Mouse (Mus musculus): ENCODE measurements around the gene Plekhm1. TPM values are rescaled to one million over a fixed set of nuclear protein-coding genes. Genes with fewer than 3 reads are reported as not detected.

Plekhm1 gene
- polyA plus RNA-seq, 1 experiment from 2014 or later: 8.0 TPM

DNA sequence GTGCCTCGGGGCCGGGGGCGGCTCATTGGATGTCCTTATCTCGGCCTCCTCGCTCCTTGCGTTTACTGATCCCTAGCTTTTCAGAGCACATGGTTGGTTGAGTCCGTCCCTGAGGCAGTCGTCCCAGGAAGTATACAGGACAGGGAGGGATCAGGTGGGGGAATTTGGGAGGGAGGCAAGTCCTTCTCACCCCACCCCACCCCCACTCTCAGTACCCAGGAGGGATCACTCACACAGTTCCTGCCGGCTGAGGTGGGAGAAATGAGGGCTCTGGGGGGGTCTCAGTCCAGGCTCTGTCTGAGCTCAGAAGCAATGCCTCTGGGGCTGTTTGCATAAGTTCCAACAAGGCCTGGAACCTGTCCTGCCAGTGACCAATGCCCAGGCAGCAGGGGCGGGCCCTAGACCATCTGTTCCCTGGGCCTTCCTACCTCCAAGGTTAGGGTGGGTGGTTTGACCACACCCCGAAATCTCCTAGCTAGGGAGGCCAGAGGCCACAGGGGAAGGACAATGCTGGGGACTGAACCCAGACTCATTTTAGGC lies 56.4 kb downstream of the Plekhm1 start:
- Histone ChIP-seq H3K4me1 (peaks cover 43% of the 10 kb centered on the region), H3K27me3 (ENCODE audit: low read depth, poor library complexity, severe bottlenecking) (peaks cover 73% of the 10 kb centered on the region), H3K36me3 (no peaks in the 10 kb centered on the region), H3K27ac (replicated peaks) (no peak overlapping the region), H3K4me3 (no peak overlapping the region), H3K9me3 (replicated peaks) (no peaks in the 10 kb centered on the region; the same call in 1 of the 2 replicates)
- 28% methylated on average over 11 of the region's 11 CpGs for whole genome bisulfite sequencing
- DNase-seq (ENCODE audit: low spot score): no peak

DNA sequence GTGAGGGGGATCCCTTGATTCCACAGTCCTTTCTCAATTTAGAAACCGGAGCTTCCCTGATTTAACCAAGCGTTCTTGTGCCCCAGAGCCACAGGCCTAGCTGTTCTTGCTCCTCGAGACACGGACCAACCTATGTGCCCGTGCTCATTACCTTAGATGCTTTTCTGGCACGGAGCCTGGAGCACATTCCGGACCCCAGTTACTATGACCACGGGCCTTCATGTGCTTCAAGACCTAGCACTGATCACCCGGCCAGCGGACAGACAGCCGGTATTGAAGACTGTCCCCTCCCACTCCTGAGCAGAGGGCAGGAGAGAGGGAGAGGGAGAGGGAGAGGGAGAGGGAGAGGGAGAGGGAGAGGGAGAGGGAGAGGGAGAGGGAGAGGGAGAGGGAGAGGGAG lies 57.2 kb downstream of the Plekhm1 start:
- Histone ChIP-seq H3K4me1 (peaks cover 37% of the 10 kb centered on the region), H3K27me3 (ENCODE audit: low read depth, poor library complexity, severe bottlenecking) (peaks cover 65% of the 10 kb centered on the region), H3K36me3 (no peaks in the 10 kb centered on the region), H3K27ac (replicated peaks) (no peak overlapping the region), H3K4me3 (no peak overlapping the region), H3K9me3 (replicated peaks) (no peaks in the 10 kb centered on the region; the same call in 1 of the 2 replicates)
- peak; percentile 25 for DNase-seq (ENCODE audit: low spot score)
- WGBS: 27% methylated on average over 11 of the region's 11 CpGs

DNA sequence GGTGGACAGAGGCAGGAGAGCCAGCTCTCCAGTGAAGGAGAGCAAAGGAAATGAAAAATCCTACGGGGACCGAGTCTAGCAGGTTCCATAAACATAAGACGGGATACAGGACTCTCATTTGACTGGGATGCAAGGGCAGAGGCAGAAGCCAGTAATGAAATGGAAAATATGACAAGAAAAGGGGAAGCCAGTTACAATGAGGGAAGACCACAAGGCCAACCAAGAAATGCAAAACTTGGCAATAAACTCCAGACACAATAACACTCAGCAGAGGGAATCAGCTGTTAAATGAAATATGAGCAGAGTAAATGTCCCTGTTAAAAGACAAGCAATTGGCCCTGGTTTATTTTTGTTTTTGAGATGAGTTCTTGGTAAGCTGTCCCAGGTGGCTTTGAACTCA lies 58.5 kb downstream of the Plekhm1 start:
- H3K9me3 ChIP-seq (replicated peaks): no peaks in the 10 kb centered on the region; the same call in 1 of the 2 replicates
- 88% methylated on average over 3 of the region's 3 CpGs for WGBS
- DNase-seq (ENCODE audit: low spot score): no peak
- peaks cover 53% of the 10 kb centered on the region for H3K27me3 ChIP-seq (ENCODE audit: low read depth, poor library complexity, severe bottlenecking)
- peaks cover 25% of the 10 kb centered on the region for H3K4me1 ChIP-seq
- H3K27ac ChIP-seq (replicated peaks): no peak overlapping the region
- no peak overlapping the region for H3K4me3 ChIP-seq
- H3K36me3 ChIP-seq: no peaks in the 10 kb centered on the region

DNA sequence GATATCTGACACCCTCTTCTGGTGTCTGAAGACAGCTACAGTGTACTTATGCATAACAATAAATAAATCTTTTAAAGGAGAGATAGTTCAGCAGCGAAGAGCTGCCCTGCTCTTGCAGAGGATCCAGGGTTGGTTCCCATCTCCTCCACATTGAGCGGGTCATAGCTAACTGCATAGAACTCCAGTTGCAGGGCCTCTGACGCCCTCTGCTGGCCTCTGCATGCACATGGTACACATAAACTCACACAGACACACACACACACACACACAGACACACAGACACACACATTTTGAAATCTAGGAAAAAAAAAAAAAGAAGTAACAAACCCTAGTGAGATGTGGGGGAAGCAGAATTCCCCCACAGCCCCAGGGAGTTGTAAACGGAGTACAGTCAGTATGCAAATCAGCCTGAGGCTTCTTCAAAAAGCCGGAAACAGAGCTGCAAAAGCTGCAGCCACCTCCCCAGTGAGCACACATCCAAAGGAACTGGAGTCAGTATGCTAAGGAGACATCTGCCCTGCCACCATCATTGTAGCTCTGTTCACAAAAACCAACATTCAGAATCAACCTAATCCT lies 60.2 kb downstream of the Plekhm1 start:
- Histone ChIP-seq H3K4me3 (no peak overlapping the region), H3K4me1 (peaks cover 19% of the 10 kb centered on the region), H3K27me3 (ENCODE audit: low read depth, poor library complexity, severe bottlenecking) (peaks cover 36% of the 10 kb centered on the region), H3K9me3 (replicated peaks) (no peaks in the 10 kb centered on the region; the same call in 1 of the 2 replicates), H3K27ac (replicated peaks) (no peak overlapping the region), H3K36me3 (no peaks in the 10 kb centered on the region)
- WGBS: 87% methylated on average over 5 of the region's 5 CpGs
- DNase-seq (ENCODE audit: low spot score): no peak

DNA sequence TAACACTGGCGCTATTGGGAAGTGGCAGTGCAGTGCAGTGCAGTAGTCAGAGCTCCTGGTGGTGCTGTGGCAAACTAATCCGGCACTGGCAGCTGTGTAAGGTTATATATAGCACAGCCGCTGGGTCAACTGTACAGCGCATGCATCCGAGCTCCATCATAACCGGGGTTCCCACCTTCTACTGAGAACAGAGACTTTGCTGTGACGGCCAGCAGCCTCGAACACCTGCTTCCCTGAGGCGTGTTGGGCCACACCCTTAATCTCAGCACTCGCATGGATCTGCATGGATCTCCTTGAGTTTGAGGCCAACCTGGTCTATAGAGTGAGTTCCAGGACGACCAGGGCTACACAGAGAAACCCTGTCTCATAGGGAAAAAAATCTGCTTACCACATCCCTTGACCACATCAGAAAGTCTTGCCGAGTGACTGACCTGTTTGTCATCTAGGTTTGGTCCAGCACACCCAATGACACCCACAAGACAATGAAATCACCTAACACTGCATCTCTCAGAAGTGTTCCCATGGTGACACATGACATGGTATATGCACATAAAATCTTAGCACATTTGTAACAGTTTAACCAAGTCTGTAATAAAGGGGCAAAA lies 61.7 kb downstream of the Plekhm1 start:
- H3K4me3 ChIP-seq: no peak overlapping the region
- H3K27me3 ChIP-seq (ENCODE audit: low read depth, poor library complexity, severe bottlenecking): peaks cover 20% of the 10 kb centered on the region
- 89% methylated on average over 12 of the region's 12 CpGs for WGBS
- H3K4me1 ChIP-seq: peaks cover 12% of the 10 kb centered on the region
- no peaks in the 10 kb centered on the region for H3K36me3 ChIP-seq
- no peak overlapping the region for H3K27ac ChIP-seq (replicated peaks)
- DNase-seq (ENCODE audit: low spot score): no peak
- no peaks in the 10 kb centered on the region; the same call in 1 of the 2 replicates for H3K9me3 ChIP-seq (replicated peaks)

DNA sequence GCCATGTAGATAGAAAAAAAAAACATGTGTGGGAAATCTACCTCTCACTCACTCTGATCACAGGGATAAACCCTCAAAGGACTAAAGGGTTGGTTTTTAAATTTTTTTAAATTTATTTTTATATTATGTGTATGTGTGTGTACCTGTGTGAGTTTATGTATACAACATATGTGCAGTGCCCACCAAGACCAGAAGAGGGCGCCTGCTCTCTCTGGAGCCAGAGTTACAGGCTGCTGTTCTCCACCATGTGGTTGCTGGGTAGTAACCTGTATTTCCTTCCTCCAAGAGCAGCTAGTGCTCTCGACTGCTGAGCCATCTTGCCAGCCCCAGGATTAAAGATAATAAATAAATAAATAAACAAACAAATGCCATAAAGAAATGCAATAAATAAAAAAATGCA lies 62.8 kb downstream of the Plekhm1 start:
- no peaks in the 10 kb centered on the region for H3K36me3 ChIP-seq
- peaks cover 16% of the 10 kb centered on the region; the same call in 1 of the 2 replicates for H3K27me3 ChIP-seq (ENCODE audit: low read depth, poor library complexity, severe bottlenecking)
- no peak for DNase-seq (ENCODE audit: low spot score)
- 75% methylated on average over 2 of the region's 2 CpGs for WGBS
- H3K4me3 ChIP-seq: no peak overlapping the region
- no peak overlapping the region for H3K27ac ChIP-seq (replicated peaks)
- H3K9me3 ChIP-seq (replicated peaks): no peaks in the 10 kb centered on the region; the same call in 1 of the 2 replicates
- peaks cover 6% of the 10 kb centered on the region; the same call in 1 of the 2 replicates for H3K4me1 ChIP-seq

DNA sequence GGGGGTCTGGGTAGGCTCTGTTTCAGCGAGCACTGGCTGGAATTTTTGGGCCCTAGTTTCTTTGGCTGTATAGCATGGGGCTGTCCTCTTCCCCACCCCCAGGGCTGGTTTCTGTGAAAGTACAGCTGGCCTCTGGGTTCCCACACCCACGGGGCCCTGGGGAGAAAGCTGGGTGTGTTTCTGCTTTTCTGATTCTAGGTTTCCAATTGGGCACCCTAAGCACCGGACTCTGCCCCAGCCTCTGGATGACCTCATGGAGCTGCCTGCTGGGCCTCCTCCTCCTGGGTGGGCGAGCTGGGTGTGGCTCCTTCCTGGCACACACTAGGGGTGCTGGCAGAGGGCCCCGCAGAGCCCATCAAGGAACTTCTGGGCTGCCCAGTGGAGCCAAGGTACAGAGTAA lies 65.8 kb downstream of the Plekhm1 start:
- Histone ChIP-seq H3K4me3 (no peak overlapping the region), H3K27me3 (ENCODE audit: low read depth, poor library complexity, severe bottlenecking) (0 out of 2 replicates have a peak, but pooled peaks cover 6% of the 10 kb centered on the region), H3K36me3 (no peaks in the 10 kb centered on the region), H3K27ac (replicated peaks) (no peak overlapping the region), H3K9me3 (replicated peaks) (no peaks in the 10 kb centered on the region), H3K4me1 (peaks cover 10% of the 10 kb centered on the region; the same call in 1 of the 2 replicates)
- DNase-seq (ENCODE audit: low spot score): no peak
- 85% methylated on average over 5 of the region's 5 CpGs for WGBS

DNA sequence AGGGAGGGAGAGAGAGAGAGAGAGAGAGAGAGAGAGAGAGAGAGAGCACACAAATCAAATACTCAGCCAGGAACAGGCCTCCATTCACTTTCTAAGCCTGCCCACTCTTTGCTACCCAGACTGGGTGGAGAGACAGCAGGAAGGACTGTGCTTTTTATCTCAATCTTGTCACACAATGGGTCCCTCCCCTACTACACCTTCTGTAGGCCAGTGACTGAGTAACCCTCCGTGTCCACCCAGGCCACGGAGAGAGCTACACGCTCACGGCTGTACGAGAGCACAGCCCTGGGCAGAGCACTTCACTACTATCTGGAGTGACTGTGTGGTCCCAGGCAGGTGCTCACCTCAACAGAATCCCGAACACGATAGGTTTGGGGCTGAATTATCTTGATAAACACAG lies 66.3 kb downstream of the Plekhm1 start:
- H3K27me3 ChIP-seq (ENCODE audit: low read depth, poor library complexity, severe bottlenecking): 0 out of 2 replicates have a peak, but pooled peaks cover 6% of the 10 kb centered on the region
- H3K27ac ChIP-seq (replicated peaks): no peak overlapping the region
- WGBS: 87% methylated on average over 7 of the region's 7 CpGs
- no peak for DNase-seq (ENCODE audit: low spot score)
- no peak overlapping the region for H3K4me3 ChIP-seq
- no peaks in the 10 kb centered on the region for H3K36me3 ChIP-seq
- H3K9me3 ChIP-seq (replicated peaks): no peaks in the 10 kb centered on the region
- H3K4me1 ChIP-seq: peaks cover 10% of the 10 kb centered on the region; the same call in 1 of the 2 replicates

DNA sequence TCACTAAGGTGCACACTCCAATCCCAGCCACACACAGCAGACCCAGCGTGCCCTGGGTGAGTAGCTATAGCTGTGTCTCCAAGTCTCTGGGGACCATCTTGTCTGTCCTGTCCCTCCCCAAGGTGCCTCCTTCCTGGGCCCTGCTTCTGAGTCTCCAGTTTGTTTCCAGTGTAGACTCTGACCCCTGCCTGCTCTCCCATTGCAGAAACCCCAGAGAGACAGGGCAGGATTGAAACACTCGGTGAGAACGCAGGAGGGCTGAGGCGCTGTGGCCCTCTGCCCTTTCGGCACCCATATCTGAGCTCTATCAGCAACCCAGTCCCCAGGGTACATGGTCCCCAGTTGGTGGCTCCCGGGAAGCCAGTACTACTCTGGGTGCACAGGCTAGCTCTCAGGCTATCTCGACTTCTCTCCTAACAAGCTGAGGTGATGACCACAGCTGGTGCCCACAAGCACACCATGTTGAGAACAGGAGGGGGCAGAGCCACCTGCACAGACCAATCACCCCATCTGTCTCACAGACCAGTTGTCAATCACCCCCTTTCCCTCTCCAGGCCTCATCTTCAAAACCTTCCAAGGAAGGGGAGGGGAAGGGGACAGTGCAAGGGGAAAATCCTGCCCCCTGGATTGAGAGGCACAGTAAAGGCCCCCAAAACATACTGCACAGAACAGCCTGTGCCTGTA lies 66.9 kb downstream of the Plekhm1 start:
- DNase-seq (ENCODE audit: low spot score): no peak
- Histone ChIP-seq H3K4me1 (peaks cover 10% of the 10 kb centered on the region; the same call in 1 of the 2 replicates), H3K27me3 (ENCODE audit: low read depth, poor library complexity, severe bottlenecking) (0 out of 2 replicates have a peak, but pooled peaks cover 6% of the 10 kb centered on the region), H3K4me3 (no peak overlapping the region), H3K9me3 (replicated peaks) (no peaks in the 10 kb centered on the region), H3K27ac (replicated peaks) (peak overlapping the region; percentile 5; the same call in 1 of the 2 replicates), H3K36me3 (no peaks in the 10 kb centered on the region)
- WGBS: 89% methylated on average over 7 of the region's 7 CpGs

DNA sequence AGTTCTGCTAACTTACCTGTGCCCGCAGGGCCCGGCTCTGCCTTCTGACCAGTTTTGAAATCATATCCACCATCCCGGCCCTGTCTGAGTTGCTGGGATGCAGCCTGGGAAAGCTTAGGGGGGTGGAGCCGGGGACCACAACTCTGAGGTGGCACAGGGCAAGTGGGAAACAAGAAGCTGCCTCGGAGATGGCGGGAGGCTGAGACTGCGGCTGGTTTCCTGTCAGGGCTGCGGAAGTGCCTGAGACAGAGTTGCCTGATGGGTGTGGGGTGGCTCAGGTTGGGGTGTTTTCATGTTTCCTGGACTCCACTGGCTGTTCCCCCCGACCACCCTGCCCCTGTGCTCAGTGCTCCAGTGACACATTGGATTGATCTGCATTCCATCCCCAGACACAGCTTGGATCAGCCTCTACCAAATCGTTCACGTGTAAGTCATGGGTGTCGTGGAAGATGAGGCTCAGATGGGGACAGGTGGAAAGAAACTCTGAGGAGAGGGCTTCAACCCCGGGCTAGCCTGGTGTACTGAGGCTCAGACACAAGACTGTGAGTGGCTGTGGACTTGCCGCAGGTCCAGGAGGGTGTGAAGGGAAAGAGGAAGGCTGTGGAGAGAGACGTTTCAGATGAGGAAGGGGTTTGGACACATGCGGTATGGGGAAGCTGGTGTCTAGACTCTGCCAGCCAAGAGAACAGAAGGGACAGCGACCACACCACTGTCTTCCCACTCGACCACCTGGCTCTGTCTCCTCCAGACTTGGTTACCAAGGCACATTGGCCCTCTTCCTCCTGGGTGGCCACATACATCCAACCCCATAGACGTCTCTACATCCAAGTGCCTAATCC lies 67.8 kb downstream of the Plekhm1 start:
- DNase-seq (ENCODE audit: low spot score): no peak
- Histone ChIP-seq H3K4me3 (no peak overlapping the region), H3K27me3 (ENCODE audit: low read depth, poor library complexity, severe bottlenecking) (peaks cover 11% of the 10 kb centered on the region), H3K9me3 (replicated peaks) (no peaks in the 10 kb centered on the region), H3K27ac (replicated peaks) (no peak overlapping the region), H3K4me1 (peaks cover 16% of the 10 kb centered on the region), H3K36me3 (no peaks in the 10 kb centered on the region)
- 83% methylated on average over 19 of the region's 19 CpGs for WGBS

DNA sequence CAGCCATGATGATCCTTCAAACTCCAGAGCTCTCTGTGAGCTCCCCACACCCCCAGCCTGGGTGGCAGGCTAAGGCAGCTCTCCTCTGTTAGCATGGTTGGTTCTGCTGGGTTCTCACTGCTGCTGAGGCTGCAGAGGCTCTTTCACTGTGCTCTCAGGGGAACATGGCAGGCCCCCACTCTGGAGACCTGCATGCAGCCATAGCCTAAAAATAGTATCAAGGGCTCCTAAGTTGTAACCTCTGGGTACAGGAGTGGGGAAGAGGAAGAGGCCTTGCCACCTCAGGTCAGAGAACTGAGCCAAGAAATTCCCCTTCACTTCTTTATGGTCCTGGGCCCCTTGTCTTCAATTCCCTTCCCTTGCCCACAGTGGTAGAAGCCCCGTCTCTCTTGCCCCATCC lies 68.6 kb downstream of the Plekhm1 start:
- Histone ChIP-seq H3K4me1 (peaks cover 21% of the 10 kb centered on the region), H3K36me3 (no peaks in the 10 kb centered on the region), H3K9me3 (replicated peaks) (no peaks in the 10 kb centered on the region), H3K27ac (replicated peaks) (no peak overlapping the region), H3K27me3 (ENCODE audit: low read depth, poor library complexity, severe bottlenecking) (peaks cover 19% of the 10 kb centered on the region), H3K4me3 (no peak overlapping the region)
- no peak for DNase-seq (ENCODE audit: low spot score)
- 86% methylated on average over 1 of the region's 1 CpGs for WGBS

DNA sequence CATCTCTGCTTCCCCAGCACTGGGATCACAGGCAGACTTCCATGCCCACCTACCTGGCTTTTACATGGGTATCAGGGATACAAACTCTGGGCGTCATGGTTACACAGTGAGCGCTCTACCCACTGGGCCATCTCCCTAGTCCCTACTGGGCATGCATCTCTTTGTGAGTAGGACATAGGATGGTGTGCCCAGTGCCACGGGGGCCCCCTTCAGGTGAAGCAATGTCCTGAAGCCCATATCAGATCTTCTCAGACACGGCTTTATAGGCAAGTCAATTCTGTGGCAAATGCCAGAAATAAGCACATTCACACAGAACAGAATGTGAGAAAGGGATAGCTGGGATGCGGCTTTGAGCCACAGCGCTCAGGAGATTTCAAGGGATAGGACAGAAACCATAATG lies 69.4 kb downstream of the Plekhm1 start:
- Histone ChIP-seq H3K27me3 (ENCODE audit: low read depth, poor library complexity, severe bottlenecking) (peaks cover 24% of the 10 kb centered on the region), H3K4me1 (peaks cover 21% of the 10 kb centered on the region), H3K36me3 (no peaks in the 10 kb centered on the region), H3K27ac (replicated peaks) (no peak overlapping the region), H3K9me3 (replicated peaks) (no peaks in the 10 kb centered on the region), H3K4me3 (no peak overlapping the region)
- WGBS: 85% methylated on average over 6 of the region's 6 CpGs
- DNase-seq (ENCODE audit: low spot score): no peak
